Mouse (Mus musculus): ENCODE measurements around the gene Pax7.

GRCm38 (mm10) chr4:139789772-139790171 lies 43.6 kb downstream of the Pax7 start:
- TF ChIP-seq CTCF (IDR thresholded peaks at IDR 0.05; ENCODE audit: extremely low read depth, insufficient read length, insufficient replicate concordance, low read depth, low read length) (no peak), POLR2A (IDR thresholded peaks at IDR 0.05; ENCODE audit: low read depth, low read length) (no peak)
